Mouse (Mus musculus): ENCODE data around the gene Ntrk2.

The Ntrk2 gene

GRCm38 (mm10) chr13:59030574-59030973 is 224.2 kb downstream of the Ntrk2 start:
- DNase-seq (ENCODE audit: low read depth, low spot score): no peak

GRCm38 (mm10) chr13:59040156-59040915 is 234.0 kb downstream of the Ntrk2 start:
- DNase-seq (ENCODE audit: low read depth, low spot score): no peak

GRCm38 (mm10) chr13:59041013-59041764 is 234.8 kb downstream of the Ntrk2 start:
- peak; percentile 25 for DNase-seq (ENCODE audit: low read depth, low spot score)

- no peak for DNase-seq (ENCODE audit: low read depth, low spot score)
Observed at GRCm38 (mm10) chr13:59052188-59052587, 245.8 kb downstream of the Ntrk2 start.

- DNase-seq (ENCODE audit: low read depth, low spot score): peak; percentile 70
Observed at GRCm38 (mm10) chr13:59054331-59054730, 248.0 kb downstream of the Ntrk2 start.

GRCm38 (mm10) chr13:59056859-59057258 is 250.5 kb downstream of the Ntrk2 start:
- no peak for DNase-seq (ENCODE audit: low read depth, low spot score)

- no peak for DNase-seq (ENCODE audit: low read depth, low spot score)
Observed at GRCm38 (mm10) chr13:59057886-59058285, 251.5 kb downstream of the Ntrk2 start.

GRCm38 (mm10) chr13:59059118-59059517 is 252.7 kb downstream of the Ntrk2 start:
- DNase-seq (ENCODE audit: low read depth, low spot score): peak; percentile 74

GRCm38 (mm10) chr13:59065677-59066076 is 259.3 kb downstream of the Ntrk2 start:
- no peak for DNase-seq (ENCODE audit: low read depth, low spot score)

GRCm38 (mm10) chr13:59073635-59074256 is 267.4 kb downstream of the Ntrk2 start:
- peak; percentile 86 for DNase-seq (ENCODE audit: low read depth, low spot score)

- no peak for DNase-seq (ENCODE audit: low read depth, low spot score)
Observed at GRCm38 (mm10) chr13:59076489-59076888, 270.1 kb downstream of the Ntrk2 start.

- no peak for DNase-seq (ENCODE audit: low read depth, low spot score)
Observed at GRCm38 (mm10) chr13:59079761-59080461, 273.5 kb downstream of the Ntrk2 start.

- no peak for DNase-seq (ENCODE audit: low read depth, low spot score)
Observed at GRCm38 (mm10) chr13:59080468-59080867, 274.1 kb downstream of the Ntrk2 start.

GRCm38 (mm10) chr13:59089016-59089415 is 282.6 kb downstream of the Ntrk2 start:
- DNase-seq (ENCODE audit: low read depth, low spot score): no peak

- DNase-seq (ENCODE audit: low read depth, low spot score): no peak
Observed at GRCm38 (mm10) chr13:59091138-59091971, 285.0 kb downstream of the Ntrk2 start.

- DNase-seq (ENCODE audit: low read depth, low spot score): no peak
Observed at GRCm38 (mm10) chr13:59092045-59092857, 285.9 kb downstream of the Ntrk2 start.

- DNase-seq (ENCODE audit: low read depth, low spot score): peak; percentile 69
Observed at GRCm38 (mm10) chr13:59092858-59093154, 286.4 kb downstream of the Ntrk2 start.

- no peak for DNase-seq (ENCODE audit: low read depth, low spot score)
Observed at GRCm38 (mm10) chr13:59094722-59095121, 288.4 kb downstream of the Ntrk2 start.

GRCm38 (mm10) chr13:59095811-59096391 is 289.5 kb downstream of the Ntrk2 start:
- no peak for DNase-seq (ENCODE audit: low read depth, low spot score)

GRCm38 (mm10) chr13:59100086-59100485 is 293.7 kb downstream of the Ntrk2 start:
- peak; percentile 78 for DNase-seq (ENCODE audit: low read depth, low spot score)
